Mouse (Mus musculus): ENCODE results near the gene Xrn1. TPM values are rescaled to one million over a fixed set of nuclear protein-coding genes. Genes with fewer than 3 reads are reported as not detected.
A peak's percentile ranks its signal among the peaks of the same experiment; 100 is the strongest.
"Not testable (repeated sequence)": the region's sequence is repeated elsewhere in the genome, so short reads cannot be mapped to it uniquely, and the experiment has no call there.

Gene Xrn1
- 10 to 100 TPM; 26.2 to 27.4 TPM for total RNA-seq (2021)
- long read RNA-seq, experiment 1, partial matches to known transcripts, result 2 of 3 reads
- long read RNA-seq, experiment 1, other reads (novel, unspliced or antisense), result 1 of 3 reads
- long read RNA-seq, experiment 2, partial matches to known transcripts, result 0 of 1 reads
- long read RNA-seq, experiment 2, other reads (novel, unspliced or antisense), result 1 of 1 reads

DNA sequence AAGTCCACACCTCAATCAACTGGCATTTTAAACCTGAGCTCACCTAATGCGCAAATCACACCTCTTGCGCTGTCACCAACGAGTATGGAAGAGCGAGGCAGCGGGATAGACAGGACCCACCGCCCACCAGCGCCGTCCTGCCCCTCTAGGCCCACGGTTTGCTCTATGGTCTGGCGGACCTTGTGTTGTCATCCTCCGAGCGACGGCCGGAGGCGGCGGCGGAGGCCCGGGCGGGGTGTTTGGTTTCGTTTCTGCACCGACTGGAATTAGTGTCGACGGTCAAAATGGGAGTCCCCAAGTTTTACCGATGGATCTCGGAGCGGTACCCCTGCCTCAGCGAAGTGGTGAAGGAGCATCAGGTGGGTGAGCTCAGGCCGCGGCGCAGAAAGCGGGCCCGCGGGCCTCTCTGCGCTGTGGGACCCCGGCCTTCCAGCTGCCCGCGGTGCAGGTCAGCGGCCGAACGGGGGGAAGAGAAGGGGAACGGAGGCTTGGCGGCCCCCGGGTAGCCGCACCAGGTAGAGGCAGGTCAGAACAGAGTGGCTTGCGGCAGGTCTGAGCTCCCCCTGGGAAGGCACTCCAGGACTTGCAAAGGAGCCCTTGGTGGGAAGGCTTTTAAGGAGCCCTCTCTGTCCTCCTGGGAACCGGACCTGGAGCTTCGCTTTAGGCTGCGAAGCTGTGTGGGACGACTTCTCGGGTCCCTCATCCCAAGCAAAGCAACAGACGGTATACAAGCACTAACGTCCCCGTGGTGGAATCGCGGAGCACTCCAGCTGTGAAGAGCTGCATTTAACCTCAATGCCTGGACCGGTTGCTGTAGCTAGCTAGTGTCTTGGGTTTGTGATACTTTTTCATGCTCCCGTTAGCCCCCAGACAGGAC is at the start of gene Xrn1:
TSS of gene Xrn1 (plus strand) at position 176 of the 877 bp plus-strand sequence.
- intact Hi-C loops (cut with DNase I), result no loop called here
- peak within 1 kb of the TSS; percentile 96 for H3K27ac ChIP-seq
- peak within 1 kb of the TSS; percentile 95 for H3K4me3 ChIP-seq
- peak; percentile 91 to 93 for DNase-seq (ENCODE audit: extremely low spot score in 1 of 2, low spot score in 2 of 2)
- TF ChIP-seq CTCF (IDR thresholded peaks at IDR 0.05), result no peak

DNA sequence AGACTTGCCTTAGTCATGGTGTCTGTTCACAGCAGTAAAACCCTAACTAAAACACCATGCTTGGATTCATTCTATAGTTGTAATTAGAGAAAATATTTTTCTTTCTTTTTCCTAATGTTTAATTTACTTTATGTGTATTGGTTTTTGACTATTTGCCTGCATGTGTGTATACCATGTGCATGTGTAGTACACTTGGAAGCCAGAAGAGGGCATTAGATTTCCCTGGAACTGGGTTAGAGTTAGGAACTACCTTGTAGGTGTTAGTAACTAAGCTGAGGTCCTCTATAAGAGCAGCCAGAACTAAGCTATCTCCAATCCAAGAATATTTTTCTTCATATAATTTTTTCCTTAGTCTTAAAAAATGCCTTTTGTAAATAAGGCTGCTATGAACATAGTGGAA is 21.7 kb upstream of the Xrn1 start:
- intact Hi-C loops (cut with DNase I), result no loop called here
- DNase-seq (ENCODE audit: extremely low spot score in 1 of 2, low spot score in 2 of 2), result no peak
- Histone ChIP-seq H3K4me3 (no peak overlapping the region), H3K27ac (no peak overlapping the region)
- TF ChIP-seq CTCF (IDR thresholded peaks at IDR 0.05), result peak; percentile 7

DNA sequence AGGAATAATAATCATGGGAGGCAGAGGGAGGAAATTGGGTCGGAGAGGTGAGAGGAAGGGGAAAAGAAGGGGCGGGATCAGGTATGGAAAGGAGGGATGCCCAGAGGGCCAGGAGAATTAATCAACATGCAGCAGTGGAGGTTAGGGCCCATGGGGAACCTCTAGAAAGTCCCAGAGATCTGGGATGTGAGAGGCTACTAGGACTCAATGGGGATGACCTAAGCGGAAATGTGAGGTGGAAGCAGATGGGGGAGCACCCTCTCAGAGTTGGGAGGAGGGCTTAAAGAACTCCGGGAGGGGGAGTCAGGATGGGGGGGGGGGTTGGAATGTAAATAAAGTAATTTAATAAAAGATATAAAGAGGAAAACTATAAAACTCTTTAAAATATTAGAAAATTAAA is 902 bp upstream of the Xrn1 start:
- intact Hi-C loops (cut with DNase I), result no loop called here
- DNase-seq (ENCODE audit: extremely low spot score in 1 of 2, low spot score in 2 of 2), result no peak
- Histone ChIP-seq H3K27ac (no peak overlapping the region), H3K4me3 (peak overlapping the region; percentile 95)
- TF ChIP-seq CTCF (IDR thresholded peaks at IDR 0.05), result no peak

DNA sequence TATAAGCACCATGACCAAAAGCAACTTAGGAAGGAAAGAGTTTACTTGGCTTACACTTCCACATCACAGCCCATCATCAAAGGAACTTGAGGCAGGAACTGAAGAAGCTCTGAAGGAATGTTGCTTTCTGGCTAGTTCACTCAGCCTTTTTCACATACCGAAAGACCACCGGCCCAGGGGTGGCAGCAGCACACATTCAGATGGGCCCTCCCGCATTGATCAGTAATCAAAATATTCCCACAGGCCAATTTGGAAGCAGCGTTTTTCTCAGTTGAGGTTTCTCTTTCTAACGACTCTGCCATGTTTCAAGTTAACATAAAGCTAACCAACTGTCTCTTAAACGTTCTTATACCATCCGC is 355 bp upstream of the Xrn1 start:
- TF ChIP-seq CTCF (IDR thresholded peaks at IDR 0.05), result no peak
- DNase-seq (ENCODE audit: extremely low spot score in 1 of 2, low spot score in 2 of 2), result peak; percentile 31
- intact Hi-C loops (cut with DNase I), result no loop called here
- peak overlapping the region; percentile 96 for H3K27ac ChIP-seq
- peak overlapping the region; percentile 95 for H3K4me3 ChIP-seq

DNA sequence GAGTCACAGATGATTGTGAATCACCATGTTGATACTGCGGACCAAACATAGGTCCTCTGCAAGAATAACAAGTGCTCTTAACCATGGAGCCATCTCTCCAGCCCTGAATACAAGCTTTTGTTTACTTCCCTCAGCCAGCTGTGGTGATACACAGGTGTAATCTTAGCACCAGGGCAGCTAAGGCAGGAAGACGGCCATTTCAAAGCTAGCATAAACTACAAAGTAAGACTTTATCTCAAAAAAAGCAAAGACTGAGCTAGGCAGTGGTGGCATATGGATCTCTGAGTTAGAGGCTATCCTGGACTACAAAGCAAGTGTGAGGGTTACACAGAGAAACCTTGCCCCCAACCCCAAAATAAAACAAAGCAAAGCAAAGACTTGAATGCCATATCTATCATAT is 3.1 kb downstream of the Xrn1 start:
- intact Hi-C loops (cut with DNase I), result no loop called here
- TF ChIP-seq CTCF (IDR thresholded peaks at IDR 0.05), result no peak
- no peak for DNase-seq (ENCODE audit: extremely low spot score in 1 of 2, low spot score in 2 of 2)
- H3K27ac ChIP-seq, result no peak overlapping the region
- H3K4me3 ChIP-seq, result no peak overlapping the region

DNA sequence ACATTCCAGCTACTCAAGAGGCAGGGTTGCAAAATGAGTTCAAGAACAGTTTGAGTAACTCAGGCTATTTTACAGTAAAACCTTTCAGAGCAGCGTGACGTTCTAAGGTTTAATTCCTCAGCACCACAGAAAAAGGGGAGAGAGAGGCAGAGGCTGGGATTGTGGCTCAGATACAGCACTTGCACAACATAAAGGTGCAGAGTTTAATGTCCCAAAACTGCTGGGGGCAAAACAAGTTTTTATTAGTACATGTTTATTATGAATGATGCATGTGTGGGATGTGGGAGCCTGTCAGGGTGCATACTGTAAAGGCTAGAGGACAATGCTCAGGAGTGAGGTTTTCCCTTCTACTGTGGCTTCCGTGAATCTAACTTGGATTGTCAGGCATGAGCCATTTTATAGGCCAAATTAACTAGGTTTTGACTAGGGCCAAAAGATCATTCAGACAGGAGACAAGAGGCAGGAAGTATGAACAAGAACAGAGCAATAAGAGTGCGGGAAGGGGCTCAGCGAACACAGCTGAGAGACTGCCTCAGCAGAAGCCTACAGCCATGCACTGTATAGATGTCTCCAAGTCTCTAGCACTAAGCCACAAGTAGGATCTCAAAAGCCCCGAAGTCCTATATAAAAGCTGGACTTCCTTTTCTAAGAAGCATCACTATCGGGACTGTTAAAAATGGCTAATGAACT is 3.6 kb downstream of the Xrn1 start:
- intact Hi-C loops (cut with DNase I), result no loop called here
- Histone ChIP-seq H3K27ac (no peak overlapping the region), H3K4me3 (no peak overlapping the region)
- no peak for TF ChIP-seq CTCF (IDR thresholded peaks at IDR 0.05)
- no peak for DNase-seq (ENCODE audit: extremely low spot score in 1 of 2, low spot score in 2 of 2)

DNA sequence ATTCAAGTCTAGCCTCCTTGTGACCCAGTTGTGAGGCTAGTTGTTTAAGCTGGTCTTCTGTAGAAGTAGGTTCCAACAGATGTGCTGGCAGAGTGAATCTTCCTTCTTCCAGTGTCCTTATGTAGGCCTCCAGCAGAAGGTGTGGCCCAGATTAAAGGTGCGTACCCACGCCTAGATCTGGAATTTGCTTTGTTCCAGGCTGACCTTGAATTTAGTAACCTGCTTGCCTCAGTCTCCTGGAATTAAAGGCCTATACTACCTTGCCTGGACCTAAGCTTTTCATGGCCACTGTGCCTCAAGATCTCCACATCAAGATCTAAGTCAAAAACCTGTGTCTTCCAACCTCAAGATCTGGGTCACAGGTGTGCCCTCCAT is 4.2 kb downstream of the Xrn1 start:
- H3K4me3 ChIP-seq; intact Hi-C loops (cut with DNase I); DNase-seq (ENCODE audit: extremely low spot score in 1 of 2, low spot score in 2 of 2); H3K27ac ChIP-seq: not testable (repeated sequence)

DNA sequence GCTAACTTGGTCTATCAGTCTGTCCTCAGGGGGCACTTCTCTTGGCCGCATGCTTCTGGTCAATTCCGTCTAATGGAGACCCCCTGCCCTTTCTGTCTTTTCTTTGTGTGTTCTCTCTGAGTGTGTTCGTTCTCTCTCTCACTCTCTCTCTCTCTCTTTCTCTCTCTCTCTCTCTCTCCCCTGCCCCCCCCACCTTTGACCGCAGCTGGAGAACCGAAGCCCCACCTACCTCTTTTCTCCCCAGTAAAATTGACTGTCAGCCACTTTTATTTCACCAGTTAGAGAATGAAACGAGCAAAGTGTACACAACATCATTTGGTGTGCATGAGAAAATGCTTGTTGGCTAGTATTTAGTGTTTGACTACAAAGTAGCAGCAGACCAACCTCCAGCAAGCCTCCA is 4.7 kb downstream of the Xrn1 start:
- intact Hi-C loops (cut with DNase I), result no loop called here
- Histone ChIP-seq H3K4me3 (no peak overlapping the region), H3K27ac (no peak overlapping the region)
- DNase-seq (ENCODE audit: extremely low spot score in 1 of 2, low spot score in 2 of 2), result no peak
- TF ChIP-seq CTCF (IDR thresholded peaks at IDR 0.05), result no peak

DNA sequence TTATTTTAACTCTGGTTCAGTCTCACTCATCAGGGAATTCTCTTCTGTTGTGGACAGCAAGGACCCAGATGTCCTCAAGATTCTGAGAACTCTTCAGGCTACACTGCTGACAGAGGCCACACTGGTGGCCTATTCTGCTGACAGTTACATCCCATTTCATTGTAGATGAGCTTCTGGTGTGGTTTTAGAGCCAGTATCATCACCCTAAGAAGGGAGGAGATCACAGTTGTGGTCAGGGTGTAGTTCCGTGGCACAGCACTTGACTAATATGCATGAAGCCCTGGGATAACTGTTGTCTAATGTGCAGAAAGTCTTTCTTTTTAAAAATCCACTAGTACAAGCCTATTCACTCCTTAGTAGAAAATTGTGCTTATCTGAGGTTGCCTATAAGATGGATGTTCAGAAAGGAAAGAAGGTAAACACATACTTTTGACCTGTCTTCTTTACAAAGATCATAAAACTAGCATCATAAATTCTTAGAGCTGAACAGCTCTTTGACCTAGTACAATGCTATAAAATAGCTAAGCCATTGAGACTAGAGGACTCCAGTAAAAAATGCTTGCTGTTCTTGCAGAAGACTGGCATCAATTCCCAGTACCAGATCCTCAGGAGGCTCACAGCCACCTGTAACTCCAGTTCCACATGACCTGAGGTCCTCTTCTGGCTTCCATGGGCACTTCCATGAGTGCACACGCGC is 5.3 kb downstream of the Xrn1 start:
- Histone ChIP-seq H3K27ac (no peak overlapping the region), H3K4me3 (no peak overlapping the region)
- no peak for DNase-seq (ENCODE audit: extremely low spot score in 1 of 2, low spot score in 2 of 2)
- no peak for TF ChIP-seq CTCF (IDR thresholded peaks at IDR 0.05)
- intact Hi-C loops (cut with DNase I), result no loop called here

DNA sequence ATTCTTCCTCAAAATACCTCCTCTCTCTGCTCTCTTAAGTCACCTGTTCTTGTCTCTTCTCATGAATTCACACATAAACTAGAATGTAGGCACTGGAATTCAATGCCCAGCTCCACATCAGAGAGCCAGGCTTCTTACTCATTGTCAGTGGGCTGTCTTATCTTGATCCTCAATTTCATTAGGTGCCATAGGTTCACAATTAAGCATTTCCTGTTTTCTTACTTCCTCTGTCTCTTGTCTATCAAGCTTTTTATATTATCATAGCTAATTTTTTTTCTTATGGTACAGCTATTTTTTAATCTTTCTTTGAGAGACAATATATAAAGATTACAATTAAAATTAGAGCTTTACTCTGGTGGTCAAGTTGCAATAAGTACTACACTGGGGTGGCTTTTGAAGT is 6.5 kb downstream of the Xrn1 start:
- DNase-seq (ENCODE audit: extremely low spot score in 1 of 2, low spot score in 2 of 2), result no peak
- no peak overlapping the region for H3K27ac ChIP-seq
- no peak for TF ChIP-seq CTCF (IDR thresholded peaks at IDR 0.05)
- no peak overlapping the region for H3K4me3 ChIP-seq
- intact Hi-C loops (cut with DNase I), result no loop called here

DNA sequence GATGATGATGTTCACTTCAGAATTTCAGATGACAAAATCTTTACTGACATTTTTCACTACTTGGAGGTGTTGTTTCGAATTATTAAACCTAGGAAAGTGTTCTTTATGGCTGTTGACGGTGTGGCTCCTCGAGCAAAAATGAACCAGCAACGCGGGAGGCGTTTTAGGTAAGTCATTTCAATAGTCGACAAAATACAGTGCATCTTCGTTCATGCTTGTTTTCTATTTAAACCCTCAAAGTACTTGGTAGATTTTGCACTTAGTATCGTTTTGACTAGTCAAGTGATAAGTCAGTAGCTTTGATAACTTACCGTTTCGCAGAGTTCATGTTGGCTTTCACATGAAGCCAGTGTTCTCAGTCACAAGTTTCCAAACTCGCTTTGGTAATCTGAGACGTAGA is 9.5 kb downstream of the Xrn1 start:
- intact Hi-C loops (cut with DNase I), result no loop called here
- H3K4me3 ChIP-seq, result no peak overlapping the region
- DNase-seq (ENCODE audit: extremely low spot score in 1 of 2, low spot score in 2 of 2), result no peak
- TF ChIP-seq CTCF (IDR thresholded peaks at IDR 0.05), result no peak
- H3K27ac ChIP-seq, result no peak overlapping the region

DNA sequence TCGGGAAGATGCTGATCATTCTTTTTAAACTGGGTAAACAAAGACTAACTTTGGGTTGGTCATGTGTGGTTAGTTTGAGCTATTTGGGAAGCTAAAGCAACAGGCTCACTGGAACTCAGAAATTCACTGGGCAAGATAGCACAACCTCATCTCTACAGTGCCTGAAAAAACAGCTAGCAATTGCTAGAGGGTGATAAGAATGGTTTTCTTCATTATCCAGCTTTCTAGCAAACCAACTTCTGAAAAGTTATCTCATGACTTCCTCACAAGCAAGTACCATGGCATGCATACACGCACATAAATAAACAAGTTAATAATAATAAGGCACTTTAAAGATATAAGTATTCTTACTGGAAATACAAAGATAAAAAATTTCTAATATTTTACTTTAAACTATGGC is 23.7 kb downstream of the Xrn1 start:
- DNase-seq (ENCODE audit: extremely low spot score in 1 of 2, low spot score in 2 of 2), result no peak
- no peak for TF ChIP-seq CTCF (IDR thresholded peaks at IDR 0.05)
- intact Hi-C loops (cut with DNase I), result no loop called here
- Histone ChIP-seq H3K4me3 (no peak overlapping the region), H3K27ac (no peak overlapping the region)

Data from left cerebral cortex, adult 2 months (tissue).